Mouse (Mus musculus) intestine, embryonic 14.5 days (tissue): ENCODE measurements around the gene Ppp2r5c. TPM values are rescaled to one million over a fixed set of nuclear protein-coding genes. Genes with fewer than 3 reads are reported as not detected.

Source experiments
- polyA plus RNA-seq: library from polyadenylated mRNA; unstranded; fragments of >200 nt; fragmentation: Nextera tagmentation; extraction: Ambion mirVana; gene quantifications from 2 replicates; pipeline ENCODE4 v1.2.1, GENCODE M21; 2014

The Ppp2r5c gene
- polyA plus RNA-seq, 1 experiment from 2014 or later = 153 TPM

Other genes starting within 250 kb of the Ppp2r5c start
- 0.35 and 0.74 TPM in 2 replicates for gene Dio3, start 168.1 kb upstream of the Ppp2r5c start, polyA plus RNA-seq
- 65.6 and 67.3 TPM in 2 replicates for gene Dync1h1, start 154.3 kb downstream of the Ppp2r5c start, polyA plus RNA-seq
- gene 1700001K19Rik, start 235.5 kb downstream of the Ppp2r5c start, polyA plus RNA-seq = 0.31 TPM in 1 of 2 replicates, not detected in the other